Mouse (Mus musculus) CH12.LX (cell line): ENCODE measurements around the gene Tmod1. TPM values are rescaled to one million over a fixed set of nuclear protein-coding genes. Genes with fewer than 3 reads are reported as not detected.

Experiments
- DNase-seq: peaks from one replicate; pipeline ENCODE4 v3.0.0-alpha.2; 2013; ENCODE audit errors: extremely low read depth
- H3K27ac ChIP-seq: 2 replicates; pipeline ENCODE4 v1.5.1; 2012; ENCODE audit warnings: low read depth, mild to moderate bottlenecking, control low read depth, moderate library complexity; ENCODE audit not compliant: insufficient read depth
- H3K27me3 ChIP-seq: replicated peaks from 2 replicates; pipeline ENCODE3; 2012; ENCODE audit warnings: inconsistent platforms
- H3K36me3 ChIP-seq, 2 experiments: replicated peaks in 1 of 2; 2 replicates each; pipeline versions ENCODE3 to v1.6.1; 2012; ENCODE audit warnings: inconsistent platforms in 1 of 2, low read length in 1 of 2, mild to moderate bottlenecking in 1 of 2, mixed read lengths in 1 of 2, moderate library complexity in 1 of 2; ENCODE audit not compliant: control insufficient read depth in 1 of 2, insufficient read depth in 1 of 2
- H3K4me1 ChIP-seq, 2 experiments: 2 replicates each; pipeline ENCODE4 v1.6.1; 2012; ENCODE audit warnings: inconsistent platforms in 1 of 2, moderate library complexity in 1 of 2; ENCODE audit not compliant: insufficient read depth in 2 of 2, control insufficient read depth in 1 of 2
- H3K4me2 ChIP-seq: 2 replicates; pipeline ENCODE4 v1.6.1; 2012; ENCODE audit warnings: low read depth, mild to moderate bottlenecking, control low read depth; ENCODE audit not compliant: poor library complexity, insufficient read depth, severe bottlenecking
- H3K4me3 ChIP-seq, 3 experiments: fragments of 150-350 bp in 1 of 3; sonication (generic) in 1 of 3; replicated peaks in 1 of 3; 2 replicates each; pipeline versions ENCODE3 to v1.5.1; 2011 to 2012; ENCODE audit warnings: low read depth in 2 of 3, low read length in 2 of 3, mild to moderate bottlenecking in 2 of 3, moderate library complexity in 2 of 3, control low read depth in 1 of 3, improper control_type of control experiment in 1 of 3, inconsistent platforms in 1 of 3, mixed read lengths in 1 of 3; ENCODE audit not compliant: poor library complexity in 1 of 3
- H3K79me2 ChIP-seq: replicated peaks from 2 replicates; pipeline ENCODE4 v1.6.1; 2012; ENCODE audit warnings: mild to moderate bottlenecking, moderate library complexity; ENCODE audit not compliant: control insufficient read depth, poor library complexity, insufficient read depth, severe bottlenecking; ENCODE audit errors: extremely low read depth
- H3K9ac ChIP-seq: 2 replicates; pipeline ENCODE4 v1.6.1; 2012; ENCODE audit warnings: low read depth, mild to moderate bottlenecking, control low read depth, moderate library complexity; ENCODE audit not compliant: insufficient read depth
- H3K9me3 ChIP-seq: replicated peaks from 2 replicates; pipeline ENCODE3; 2012; ENCODE audit warnings: low read length, inconsistent platforms, mixed read lengths
- BHLHE40 ChIP-seq: IDR thresholded peaks from 2 replicates; pipeline ENCODE4 v1.6.1; 2011; ENCODE audit warnings: mild to moderate bottlenecking, low read depth, low read length, improper control_type of control experiment
- CHD1 ChIP-seq: IDR thresholded peaks from 2 replicates; pipeline ENCODE4 v1.6.1; 2012; ENCODE audit warnings: low read depth, low read length, improper control_type of control experiment, inconsistent platforms
- CHD2 ChIP-seq: IDR thresholded peaks from 2 replicates; pipeline ENCODE4 v1.6.1; 2011; ENCODE audit warnings: low read length, improper control_type of control experiment
- CTCF ChIP-seq, 2 experiments: IDR thresholded peaks in 1 of 2; conservative IDR thresholded peaks in 1 of 2; 2 replicates each; pipeline ENCODE4 v1.5.1; 2011 to 2012; ENCODE audit warnings: low read depth in 2 of 2, low read length in 2 of 2, improper control_type of control experiment in 1 of 2, inconsistent platforms in 1 of 2, mild to moderate bottlenecking in 1 of 2, moderate library complexity in 1 of 2
- E2F4 ChIP-seq: IDR thresholded peaks from 2 replicates; pipeline ENCODE4 v1.6.1; 2011; ENCODE audit warnings: low read depth, low read length, improper control_type of control experiment; ENCODE audit not compliant: insufficient replicate concordance
- ELF1 ChIP-seq: IDR thresholded peaks from 2 replicates; pipeline ENCODE4 v1.6.1; 2014; ENCODE audit warnings: low read depth, mild to moderate bottlenecking, inconsistent platforms, low read length, improper control_type of control experiment
- EP300 ChIP-seq: IDR thresholded peaks from 2 replicates; pipeline ENCODE4 v1.6.1; 2011; ENCODE audit warnings: low read length, improper control_type of control experiment
- GABPA ChIP-seq: IDR thresholded peaks from 2 replicates; pipeline ENCODE4 v1.6.1; 2012; ENCODE audit warnings: low read depth, low read length, improper control_type of control experiment, inconsistent platforms; ENCODE audit not compliant: insufficient replicate concordance
- HCFC1 ChIP-seq: IDR thresholded peaks from 2 replicates; pipeline ENCODE4 v1.6.1; 2012; ENCODE audit warnings: low read depth, mild to moderate bottlenecking, inconsistent platforms, low read length, improper control_type of control experiment
- JUND ChIP-seq: conservative IDR thresholded peaks from 2 replicates; pipeline ENCODE4 v1.6.1; 2011; ENCODE audit warnings: low read depth, low read length, improper control_type of control experiment
- MAX ChIP-seq: IDR thresholded peaks from 2 replicates; pipeline ENCODE4 v1.6.1; 2011; ENCODE audit warnings: low read length, improper control_type of control experiment
- MAZ ChIP-seq: IDR thresholded peaks from 2 replicates; pipeline ENCODE4 v1.6.1; 2012; ENCODE audit warnings: low read depth, mild to moderate bottlenecking, inconsistent platforms, low read length, improper control_type of control experiment, moderate library complexity
- MEF2A ChIP-seq: IDR thresholded peaks from 2 replicates; pipeline ENCODE4 v1.6.1; 2014; ENCODE audit warnings: low read depth, mild to moderate bottlenecking, inconsistent platforms, low read length, improper control_type of control experiment, borderline replicate concordance
- MXI1 ChIP-seq: IDR thresholded peaks from 2 replicates; pipeline ENCODE4 v1.6.1; 2011; ENCODE audit warnings: mild to moderate bottlenecking, low read depth, low read length, improper control_type of control experiment
- MYC ChIP-seq: IDR thresholded peaks from 2 replicates; pipeline ENCODE4 v1.6.1; 2011; ENCODE audit warnings: low read depth, mild to moderate bottlenecking, improper control_type of control experiment, low read length
- NELFE ChIP-seq: IDR thresholded peaks from 2 replicates; pipeline ENCODE4 v1.6.1; 2011; ENCODE audit warnings: low read depth, low read length, improper control_type of control experiment
- POLR2A ChIP-seq: IDR thresholded peaks from 2 replicates; pipeline ENCODE4 v1.6.1; 2011; ENCODE audit warnings: low read depth, mild to moderate bottlenecking, improper control_type of control experiment, low read length
- POLR2AphosphoS2 ChIP-seq: IDR thresholded peaks from 2 replicates; pipeline ENCODE4 v1.6.1; 2011; ENCODE audit warnings: low read depth, low read length, improper control_type of control experiment
- SIN3A ChIP-seq: IDR thresholded peaks from 2 replicates; pipeline ENCODE4 v1.6.1; 2012; ENCODE audit warnings: low read length, improper control_type of control experiment, inconsistent platforms
- SMC3 ChIP-seq: IDR thresholded peaks from 2 replicates; pipeline ENCODE4 v1.6.1; 2011; ENCODE audit warnings: low read depth, low read length, improper control_type of control experiment
- TBP ChIP-seq: conservative IDR thresholded peaks from 2 replicates; pipeline ENCODE4 v1.6.1; 2011; ENCODE audit warnings: low read depth, low read length, improper control_type of control experiment
- TCF12 ChIP-seq: IDR thresholded peaks from 2 replicates; pipeline ENCODE4 v1.6.1; 2014; ENCODE audit warnings: low read depth, mild to moderate bottlenecking, inconsistent platforms, low read length, improper control_type of control experiment
- UBTF ChIP-seq: IDR thresholded peaks from 2 replicates; pipeline ENCODE4 v1.6.1; 2012; ENCODE audit warnings: low read depth, mild to moderate bottlenecking, inconsistent platforms, low read length, improper control_type of control experiment, moderate library complexity
- ZC3H11A ChIP-seq: IDR thresholded peaks from 2 replicates; pipeline ENCODE4 v1.6.1; 2012; ENCODE audit warnings: low read depth, mild to moderate bottlenecking, inconsistent platforms, low read length, improper control_type of control experiment
- ZKSCAN1 ChIP-seq: IDR thresholded peaks from 2 replicates; pipeline ENCODE4 v1.6.1; 2012; ENCODE audit warnings: low read depth, inconsistent platforms, low read length, improper control_type of control experiment, borderline replicate concordance
- ZNF384 ChIP-seq: IDR thresholded peaks from 2 replicates; pipeline ENCODE4 v1.6.1; 2012; ENCODE audit warnings: low read depth, low read length, improper control_type of control experiment, inconsistent platforms
- dilution Hi-C: fragments of 300-500 bp; cut with MboI; formaldehyde crosslinking; loops from 2 replicates; pipeline ENCODE4 v1.14.3; 2020; ENCODE audit warnings: low sequenced_read_pairs; ENCODE audit not compliant: extremely low pct_unique_long_range_greater_than_20kb, extremely low pct_ligation_motif_present
- in situ Hi-C: fragments of 300-500 bp; cut with MboI; formaldehyde crosslinking; loops from 3 replicates; pipeline ENCODE4 v1.14.3; 2019; ENCODE audit warnings: low sequenced_read_pairs, low pct_ligation_motif_present, low pct_unique_long_range_greater_than_20kb, mixed read lengths
- polyA plus RNA-seq: library from polyadenylated mRNA; unstranded; fragments of >175 nt; gene quantifications from 2 replicates; pipeline ENCODE4 v1.2.1, GENCODE M21; 2012; ENCODE audit warnings: low read depth; ENCODE audit not compliant: insufficient read length
- total RNA-seq, 2 experiments: library from RNA; depleted of rRNA; stranded (reverse); fragments of 300-350 nt in 1 of 2; fragments of >200 nt in 1 of 2; gene quantifications; 2 replicates each; pipeline ENCODE4 v1.2.3; 2012 to 2014

Gene Tmod1
- total and polyA plus RNA-seq, 3 experiments: 0.93 to 3.1 (median 2.5) TPM

GRCm38 (mm10) chr4:46116544-46117175 lies 77.9 kb downstream of the Tmod1 start:
- H3K9me3 ChIP-seq: no peaks in the 10 kb centered on the region
- dilution Hi-C loops: no loop called here
- H3K4me1 ChIP-seq: no peaks in the 10 kb centered on the region
- H3K9ac ChIP-seq: no peak overlapping the region
- peaks cover 58 to 95% of the 10 kb centered on the region in 2 experiments for H3K36me3 ChIP-seq
- no peak overlapping the region for H3K4me3 ChIP-seq
- no peak for TF ChIP-seq CTCF (conservative IDR thresholded peaks at IDR 0.05 in 1 of 2, IDR thresholded peaks at IDR 0.05 in 1 of 2; ENCODE audit: low read depth in 2 of 2, low read length in 2 of 2)
- no peak for TF ChIP-seq MEF2A
- no peak for TF ChIP-seq ELF1
- TF ChIP-seq BHLHE40: no peak
- no peak for TF ChIP-seq HCFC1
- TF ChIP-seq MYC: no peak
- no peak for TF ChIP-seq EP300
- TF ChIP-seq JUND: no peak
- no peak for TF ChIP-seq GABPA
- no peak for TF ChIP-seq POLR2AphosphoS2
- TF ChIP-seq E2F4: no peak
- TF ChIP-seq ZC3H11A: no peak
- no peak for TF ChIP-seq CHD1
- TF ChIP-seq SMC3: no peak
- TF ChIP-seq MXI1: no peak
- no peak for TF ChIP-seq POLR2A
- no peak for TF ChIP-seq CHD2
- TF ChIP-seq MAX: no peak
- in situ Hi-C loops: no loop called here
- no peak overlapping the region for H3K27ac ChIP-seq
- H3K79me2 ChIP-seq: no peaks in the 10 kb centered on the region
- no peaks in the 10 kb centered on the region for H3K27me3 ChIP-seq
- no peak for DNase-seq
- H3K4me2 ChIP-seq: no peak overlapping the region

GRCm38 (mm10) chr4:46117536-46117935 lies 78.8 kb downstream of the Tmod1 start:
- no peaks in the 10 kb centered on the region for H3K4me1 ChIP-seq
- H3K9ac ChIP-seq: no peak overlapping the region
- in situ Hi-C loops: no loop called here
- H3K79me2 ChIP-seq: no peaks in the 10 kb centered on the region
- dilution Hi-C loops: no loop called here
- H3K4me2 ChIP-seq: no peak overlapping the region
- H3K9me3 ChIP-seq: no peaks in the 10 kb centered on the region
- H3K36me3 ChIP-seq: peaks cover 66 to 99% of the 10 kb centered on the region in 2 experiments
- no peak for DNase-seq
- no peak overlapping the region for H3K4me3 ChIP-seq
- H3K27ac ChIP-seq: no peak overlapping the region
- TF ChIP-seq MAZ: no peak
- TF ChIP-seq TCF12: no peak
- no peak for TF ChIP-seq ZKSCAN1
- TF ChIP-seq ZNF384: no peak
- TF ChIP-seq BHLHE40: no peak
- TF ChIP-seq NELFE: no peak
- no peak for TF ChIP-seq UBTF
- TF ChIP-seq ZC3H11A: no peak
- no peak for TF ChIP-seq TBP
- TF ChIP-seq CHD2: no peak
- TF ChIP-seq EP300: no peak
- no peak for TF ChIP-seq MXI1
- no peak for TF ChIP-seq CTCF (conservative IDR thresholded peaks at IDR 0.05 in 1 of 2, IDR thresholded peaks at IDR 0.05 in 1 of 2; ENCODE audit: low read depth in 2 of 2, low read length in 2 of 2)
- TF ChIP-seq ELF1: no peak
- no peak for TF ChIP-seq SIN3A
- TF ChIP-seq E2F4: no peak
- no peaks in the 10 kb centered on the region for H3K27me3 ChIP-seq
